Mouse (Mus musculus) granulocyte monocyte progenitor cell, adult 5-6 weeks (primary cell): ENCODE data around the gene BC030870. TPM values are rescaled to one million over a fixed set of nuclear protein-coding genes. Genes with fewer than 3 reads are reported as not detected.
A peak's percentile ranks its signal among the peaks of the same experiment; 100 is the strongest.
"Not testable (repeated sequence)": the region's sequence is repeated elsewhere in the genome, so short reads cannot be mapped to it uniquely, and the experiment has no call there.

Experiments used
- ATAC-seq: replicated peaks from 2 replicates; pipeline ENCODE4 v1.8.0; 2016; ENCODE audit warnings: mild to moderate bottlenecking, moderate TSS enrichment, inconsistent platforms; ENCODE audit not compliant: poor library complexity, severe bottlenecking
- total RNA-seq, 2 experiments: library from RNA; stranded (forward) in 1 of 2; stranded (reverse) in 1 of 2; fragments of 200-712, 200-1000 nt in 1 of 2; fragments of >200 nt in 1 of 2; fragmentation: Nextera tagmentation in 1 of 2; gene quantifications; 2 replicates each; pipeline ENCODE4 v1.2.3; 2014 to 2017

BC030870 gene
- total RNA-seq (2014; fragmentation: Nextera tagmentation) (not detected in 2 replicates), total RNA-seq (2017) (not detected in 2 replicates)

GRCm38 (mm10) chr8:65129199-65129788 is at the start of gene BC030870:
Gene BC030870 (minus strand): TSS chr8:65129563.
- ATAC-seq: no peak

- ATAC-seq: no peak
These were observed 45.5 kb upstream of the BC030870 start for GRCm38 (mm10) chr8:65174746-65175476.

DNA sequence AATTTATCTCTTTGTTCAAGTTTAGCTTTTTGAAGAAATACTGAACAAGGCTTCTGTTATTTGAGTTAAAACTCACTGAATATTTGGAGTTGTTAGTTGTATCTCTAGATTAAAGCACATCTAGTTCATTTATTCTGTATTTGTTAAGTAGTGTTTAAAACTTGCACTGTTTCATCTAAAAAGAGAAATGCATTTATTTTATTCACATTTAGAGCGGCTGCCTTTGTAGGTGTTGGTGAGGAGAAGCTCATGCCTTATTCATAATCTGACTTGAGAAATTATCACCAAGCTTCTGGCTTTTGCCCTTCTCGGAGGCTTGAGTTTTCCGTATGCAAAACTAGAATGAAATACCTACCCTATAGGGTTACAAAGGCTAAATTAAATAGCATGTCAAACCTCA is 39.8 kb upstream of the BC030870 start:
- no peak for ATAC-seq

DNA sequence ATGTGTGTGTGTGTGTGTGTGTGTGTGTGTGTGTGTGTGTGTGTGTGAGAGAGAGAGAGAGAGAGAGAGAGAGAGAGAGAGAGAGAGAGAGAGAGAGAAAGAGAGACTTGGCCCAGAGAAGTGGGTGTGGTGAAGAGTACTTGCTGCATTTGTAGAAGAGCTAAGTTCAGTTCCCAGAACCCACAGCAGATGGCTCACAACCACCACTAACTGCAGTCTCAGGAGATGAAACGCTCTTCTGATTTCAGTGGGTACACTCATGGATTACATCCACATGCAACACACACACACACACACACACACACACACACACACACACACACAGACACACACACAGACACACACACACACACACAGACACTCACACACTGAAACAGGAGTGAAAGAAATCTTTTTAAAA is 31.3 kb upstream of the BC030870 start:
- ATAC-seq: not testable (repeated sequence)

GRCm38 (mm10) chr8:65159096-65159748 is 29.9 kb upstream of the BC030870 start:
- ATAC-seq: no peak

DNA sequence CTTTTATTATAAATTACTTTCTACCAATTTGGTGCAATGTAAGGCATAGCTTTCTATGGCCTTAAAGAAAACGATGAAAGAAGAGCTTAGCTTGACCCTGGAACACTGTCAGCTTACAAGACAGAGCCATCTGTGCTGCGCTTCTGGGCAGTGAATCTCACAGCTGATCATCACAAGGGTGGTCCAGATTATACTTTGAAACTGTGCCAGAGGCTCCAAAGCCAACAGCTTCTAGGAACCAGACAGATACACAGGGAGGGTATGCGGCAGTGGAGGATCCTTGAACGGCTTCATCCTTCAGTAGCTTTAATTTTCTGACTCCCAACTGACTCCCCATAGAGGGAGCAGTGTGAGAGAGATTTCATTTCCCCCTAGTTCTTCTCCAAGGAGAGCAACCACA is 28.5 kb upstream of the BC030870 start:
- ATAC-seq: no peak

- no peak for ATAC-seq
These were observed 9.6 kb upstream of the BC030870 start for GRCm38 (mm10) chr8:65138830-65139466.

GRCm38 (mm10) chr8:65126454-65126853 is 2.9 kb downstream of the BC030870 start:
- ATAC-seq: no peak

DNA sequence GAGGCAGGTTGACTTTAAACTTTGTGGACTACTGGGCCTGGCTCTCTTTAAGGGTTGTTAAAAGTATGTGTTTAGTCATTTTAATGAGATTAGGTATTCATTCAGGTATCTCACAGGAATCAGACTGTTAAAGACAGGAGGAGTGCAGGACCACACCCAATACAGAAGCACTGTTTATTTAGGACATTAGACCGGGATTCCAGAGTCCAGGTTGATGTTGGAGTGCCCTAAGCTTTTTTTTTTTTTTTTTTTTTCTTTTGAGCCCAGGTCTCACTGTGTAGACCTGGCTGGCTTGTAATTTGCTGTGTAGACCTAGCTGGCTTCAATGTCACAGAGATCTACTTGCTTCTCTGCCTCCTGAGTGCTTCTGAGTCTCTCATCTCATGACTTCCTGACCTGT is 3.3 kb downstream of the BC030870 start:
- ATAC-seq: no peak

GRCm38 (mm10) chr8:65112092-65112491 is 17.3 kb downstream of the BC030870 start:
- no peak for ATAC-seq

- ATAC-seq: peak; percentile 86
These were observed 19.1 kb downstream of the BC030870 start for GRCm38 (mm10) chr8:65110285-65110691.

- no peak for ATAC-seq
These were observed 20.4 kb downstream of the BC030870 start for GRCm38 (mm10) chr8:65108936-65109335.

- no peak for ATAC-seq
These were observed 21.2 kb downstream of the BC030870 start for GRCm38 (mm10) chr8:65107936-65108718.

DNA sequence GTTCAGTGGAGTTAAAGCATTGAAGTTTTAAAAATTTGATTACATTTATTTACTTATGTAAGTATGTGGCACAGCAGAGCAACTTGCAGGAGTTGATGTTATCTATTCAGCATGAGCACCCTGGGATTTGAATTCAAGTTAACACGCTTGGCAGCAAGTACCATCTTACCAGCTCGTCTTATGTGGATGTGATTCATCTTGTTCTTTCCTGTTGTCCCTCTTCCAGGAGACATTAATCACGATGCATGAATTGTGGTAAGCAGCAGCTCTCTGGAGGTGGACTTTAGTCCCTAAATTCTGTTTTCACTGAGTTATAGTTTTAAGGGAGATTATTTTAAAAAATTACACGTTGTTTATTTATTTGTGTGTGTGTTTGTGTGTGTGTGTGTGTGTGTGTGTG is 25.3 kb downstream of the BC030870 start:
- no peak for ATAC-seq

GRCm38 (mm10) chr8:65103632-65104031 is 25.7 kb downstream of the BC030870 start:
- ATAC-seq: no peak

DNA sequence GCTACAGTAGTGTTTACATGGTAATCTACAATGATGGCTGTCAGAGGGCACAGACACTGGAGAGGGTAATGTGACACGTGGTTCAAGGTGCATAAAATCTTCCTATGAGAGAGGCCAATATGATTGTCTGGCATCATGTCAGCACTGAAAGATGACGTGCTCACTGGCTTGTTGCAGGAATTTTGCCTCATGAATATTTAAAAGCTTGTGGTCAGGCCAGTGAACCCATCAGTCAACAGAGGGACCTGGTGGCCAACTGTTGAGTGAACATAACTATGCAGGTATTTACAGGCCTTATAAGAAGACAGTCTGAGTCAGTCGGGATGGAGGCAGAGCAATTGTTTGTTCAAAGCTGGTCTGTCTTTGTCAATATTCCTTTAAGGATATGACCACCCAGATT is 29.6 kb downstream of the BC030870 start:
- ATAC-seq: no peak

DNA sequence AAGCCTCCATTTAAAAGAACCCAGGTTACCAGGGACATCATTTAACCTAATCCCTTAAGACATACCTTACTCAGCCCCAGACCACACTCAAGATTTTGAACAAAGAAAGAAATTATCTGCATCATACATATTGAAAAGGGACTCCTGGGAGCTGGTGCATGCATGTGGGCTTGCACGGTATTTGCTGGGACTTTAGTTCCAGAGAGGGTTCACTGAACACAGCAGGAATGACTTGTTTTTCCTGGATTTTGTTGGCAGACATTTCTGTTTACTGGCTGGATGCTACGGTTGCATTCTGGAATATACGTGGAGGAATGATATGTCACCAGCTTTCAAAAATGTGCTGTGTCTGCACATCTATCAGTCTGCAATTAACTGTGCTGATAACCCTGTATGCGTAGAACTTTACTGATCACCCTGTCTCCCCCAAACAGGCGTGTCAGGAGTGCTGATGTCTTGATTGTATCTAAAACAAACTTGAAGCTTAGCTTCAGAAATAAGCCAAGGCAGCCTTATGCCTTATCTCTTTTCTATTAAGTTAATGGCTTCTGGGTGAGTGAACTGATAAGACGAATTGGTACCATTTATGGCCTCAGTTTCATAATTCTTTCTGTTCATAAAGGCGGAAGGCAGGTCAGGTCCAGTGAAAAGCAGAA is 31.5 kb downstream of the BC030870 start:
- no peak for ATAC-seq

GRCm38 (mm10) chr8:65089781-65090180 is 39.6 kb downstream of the BC030870 start:
- ATAC-seq: no peak

- ATAC-seq: no peak
These were observed 41.2 kb downstream of the BC030870 start for GRCm38 (mm10) chr8:65088120-65088519.

GRCm38 (mm10) chr8:65087711-65088110 is 41.7 kb downstream of the BC030870 start:
- no peak for ATAC-seq
